Mouse (Mus musculus) spleen, adult 18-20 months (tissue): Measurements from ENCODE around the gene Mreg.

ENCODE experiments used
- DNase-seq, 2 experiments: peaks; one replicate each; pipeline ENCODE4 v3.0.0; 2022; ENCODE audit warnings: mixed read lengths in 2 of 2

Mreg gene

GRCm38 (mm10) chr1:72123434-72124297 lies 88.4 kb downstream of the Mreg start:
- DNase-seq = peak; percentile 53 to 79

- DNase-seq = no peak
Measured at GRCm38 (mm10) chr1:72121608-72122185, 90.4 kb downstream of the Mreg start.

GRCm38 (mm10) chr1:72119981-72120380 lies 92.1 kb downstream of the Mreg start:
- no peak for DNase-seq

- no peak for DNase-seq
Measured at GRCm38 (mm10) chr1:72114206-72114605, 97.9 kb downstream of the Mreg start.
